Mouse (Mus musculus) liver, embryonic 16.5 days (tissue): ENCODE data around the gene Maged1. TPM values are rescaled to one million over a fixed set of nuclear protein-coding genes. Genes with fewer than 3 reads are reported as not detected.
"Not testable (repeated sequence)": the region's sequence is repeated elsewhere in the genome, so short reads cannot be mapped to it uniquely, and the experiment has no call there.

Experiments
- ATAC-seq: fragments of 200-750 bp; cut with Nextera tagmentation; 2 replicates; pipeline ENCODE4 v1.8.0; 2017; ENCODE audit warnings: low read depth, mild to moderate bottlenecking, moderate number of reproducible peaks, moderate library complexity
- H3K27ac ChIP-seq: fragments of 300-500 bp; sonication (generic); 2 replicates; pipeline ENCODE4 v1.5.1; 2014; ENCODE audit warnings: mild to moderate bottlenecking, low read length
- H3K27me3 ChIP-seq: fragments of 300-500 bp; sonication (generic); 2 replicates; pipeline ENCODE4 v1.6.1; 2014; ENCODE audit warnings: low read depth, low read length, mixed read lengths; ENCODE audit not compliant: control insufficient read depth, insufficient read depth
- H3K36me3 ChIP-seq: fragments of 300-500 bp; sonication (generic); 2 replicates; pipeline ENCODE4 v1.6.1; 2014; ENCODE audit warnings: mild to moderate bottlenecking; ENCODE audit not compliant: control insufficient read depth, insufficient read depth
- H3K4me1 ChIP-seq: fragments of 300-500 bp; sonication (generic); 2 replicates; pipeline ENCODE4 v1.6.1; 2014; ENCODE audit warnings: low read depth, low read length, mixed read lengths; ENCODE audit not compliant: control insufficient read depth
- H3K4me2 ChIP-seq: fragments of 300-500 bp; sonication (generic); 2 replicates; pipeline ENCODE4 v1.6.1; 2014; ENCODE audit warnings: low read depth, low read length, mixed read lengths
- H3K4me3 ChIP-seq: fragments of 300-500 bp; sonication (generic); 2 replicates; pipeline ENCODE4 v1.5.1; 2014; ENCODE audit warnings: low read depth, mild to moderate bottlenecking, low read length
- H3K9ac ChIP-seq: fragments of 300-500 bp; sonication (generic); 2 replicates; pipeline ENCODE4 v1.6.1; 2014; ENCODE audit warnings: low read depth, low read length
- H3K9me3 ChIP-seq: fragments of 300-500 bp; sonication (generic); replicated peaks from 2 replicates; pipeline ENCODE4 v1.6.1; 2016; ENCODE audit warnings: low read length; ENCODE audit not compliant: control insufficient read depth
- WGBS: fragments of 180-500 bp; shearing (Covaris S2); extraction: QIAGEN DNeasy Blood & Tissue Kit; methylation state at CpG from one replicate; pipeline ENCODE4 v1.1.7; 2014; ENCODE audit not compliant: insufficient replicate concordance; 5-methylcytosine and 5-hydroxymethylcytosine counted together
- polyA plus RNA-seq: library from polyadenylated mRNA; unstranded; fragments of >200 nt; fragmentation: Nextera tagmentation; extraction: Ambion mirVana; gene quantifications from 2 replicates; pipeline ENCODE4 v1.2.1, GENCODE M21; 2015

Gene Maged1
- polyA plus RNA-seq, 1 experiment from 2014 or later = 84.6 TPM

DNA sequence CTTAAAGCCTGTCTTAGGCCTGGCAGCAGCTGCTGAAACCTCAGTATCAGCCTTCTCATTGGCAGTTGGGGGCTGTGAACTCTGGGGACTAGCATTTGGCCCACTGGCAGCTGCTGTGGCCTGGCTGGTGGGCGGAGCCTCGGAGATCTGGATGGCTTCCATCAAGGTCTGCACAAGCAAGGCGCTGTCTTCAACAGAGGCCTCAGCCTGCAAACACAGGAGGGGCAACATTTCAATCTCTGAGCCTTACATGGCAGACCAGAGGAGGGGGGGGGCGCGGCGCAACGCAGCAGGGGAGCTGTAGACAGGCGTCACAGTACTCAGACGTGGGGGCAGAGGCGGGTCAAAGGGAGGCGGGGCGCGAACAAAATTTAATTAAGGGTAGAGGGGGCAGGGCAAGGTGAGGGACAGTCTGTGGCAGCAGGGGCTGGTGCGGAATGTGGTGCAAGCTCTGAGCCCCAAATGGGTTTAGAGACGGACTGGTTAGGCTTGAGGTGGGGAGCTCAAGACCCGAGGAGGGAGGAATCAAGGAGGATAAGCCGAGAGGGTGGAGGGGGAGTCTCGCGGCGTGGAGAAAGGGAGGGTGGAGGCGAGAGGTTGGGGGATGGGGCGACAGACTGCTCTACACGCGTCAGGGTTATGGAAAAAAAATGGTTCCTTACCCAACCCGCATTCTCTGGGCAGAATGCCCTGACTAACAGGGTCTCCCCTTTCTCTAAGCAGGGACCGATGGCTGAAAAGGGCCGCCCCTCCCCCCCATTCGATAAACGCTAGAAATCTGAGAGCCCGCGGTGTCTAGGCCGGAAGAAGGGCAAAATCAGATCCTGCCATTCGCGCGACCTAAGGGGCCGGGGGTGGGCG, 1.4 kb downstream of the Maged1 start:
- H3K9ac ChIP-seq = peak overlapping the region; percentile 37
- H3K27ac ChIP-seq = no peak overlapping the region

DNA sequence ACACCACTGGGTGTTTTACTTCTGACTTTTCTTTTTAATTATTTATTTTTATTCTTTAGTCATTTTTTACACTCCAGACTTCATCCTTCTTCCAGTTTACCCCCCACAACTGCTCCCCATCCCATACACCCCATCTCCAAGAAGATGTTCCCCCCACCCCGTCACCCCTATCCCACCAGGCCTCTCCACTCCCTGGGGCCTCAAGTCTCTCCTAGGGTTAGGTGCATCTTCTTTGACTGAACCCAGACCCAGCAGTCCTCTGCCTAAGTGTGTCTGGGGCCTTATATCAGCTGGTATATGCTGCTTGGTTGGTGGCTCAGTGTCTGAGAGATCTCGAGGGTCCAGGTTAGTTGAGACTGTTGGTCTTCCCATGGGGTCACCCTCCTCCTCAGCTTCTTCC, 7.6 kb downstream of the Maged1 start:
- ATAC-seq = no peak
- H3K4me3 ChIP-seq = no peak overlapping the region
- H3K27me3 ChIP-seq = no peaks in the 10 kb centered on the region
- no peaks in the 10 kb centered on the region for H3K36me3 ChIP-seq
- no peak overlapping the region for H3K9ac ChIP-seq
- WGBS = 69% methylated on average over 2 of the region's 2 CpGs
- peaks cover 2% of the 10 kb centered on the region; the same call in 1 of the 2 replicates for H3K4me1 ChIP-seq
- no peak overlapping the region for H3K4me2 ChIP-seq
- no peaks in the 10 kb centered on the region for H3K9me3 ChIP-seq
- no peak overlapping the region for H3K27ac ChIP-seq

More for the DNA sequence above, 1.4 kb downstream of the Maged1 start:
- Histone ChIP-seq H3K4me2 (peak overlapping the region; percentile 64), H3K9me3 (no peaks in the 10 kb centered on the region), H3K4me1 (no peaks in the 10 kb centered on the region; the same call in 1 of the 2 replicates), H3K36me3 (no peaks in the 10 kb centered on the region), H3K4me3 (peak overlapping the region; percentile 64), H3K27me3 (peaks cover 33% of the 10 kb centered on the region)
- ATAC-seq = no peak
- 23% methylated on average over 37 of the region's 37 CpGs for WGBS

DNA sequence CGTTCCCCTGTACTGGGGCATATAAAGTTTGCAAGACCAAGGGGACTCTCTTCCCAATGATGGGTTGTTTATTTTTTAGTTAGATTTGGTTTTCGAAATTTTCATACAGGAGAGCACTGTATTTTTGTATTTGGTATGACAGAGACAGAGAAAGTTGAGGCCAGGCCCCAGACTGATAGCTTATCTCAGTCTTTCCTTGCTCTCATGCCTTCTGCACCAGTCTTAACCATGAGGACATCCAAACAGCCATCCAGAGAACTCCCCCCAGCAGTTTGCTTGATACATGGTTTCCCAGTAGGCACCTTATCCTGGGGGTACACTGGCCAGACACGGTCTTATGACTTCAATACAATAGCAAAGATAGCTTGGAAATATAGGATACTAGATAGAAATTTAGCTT, 11.6 kb downstream of the Maged1 start:
- Histone ChIP-seq H3K9ac (no peak overlapping the region), H3K4me3 (no peak overlapping the region), H3K9me3 (no peaks in the 10 kb centered on the region), H3K4me1 (peaks cover 2% of the 10 kb centered on the region; the same call in 1 of the 2 replicates), H3K27me3 (no peaks in the 10 kb centered on the region), H3K4me2 (no peak overlapping the region), H3K27ac (no peak overlapping the region), H3K36me3 (no peaks in the 10 kb centered on the region)
- WGBS = 48% methylated on average over 3 of the region's 3 CpGs
- ATAC-seq = peak; percentile 88

DNA sequence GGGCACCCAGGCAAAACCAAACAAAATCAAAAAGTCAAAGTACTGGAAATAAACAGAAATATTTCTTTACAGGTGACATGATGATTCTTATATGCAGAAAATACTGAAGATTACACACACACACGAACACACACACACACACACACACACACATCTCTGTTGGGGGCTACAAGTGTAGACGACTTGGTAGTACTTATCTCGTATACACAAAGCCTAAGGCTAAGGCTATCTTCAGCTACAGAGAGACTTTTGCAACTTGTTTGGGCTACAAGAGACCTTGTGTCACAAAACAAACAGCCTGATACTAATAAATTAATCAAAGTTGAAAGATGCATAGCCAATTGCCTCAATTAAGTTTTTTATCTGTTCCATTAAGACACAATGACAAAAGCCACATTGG, 19.8 kb downstream of the Maged1 start:
- ATAC-seq = peak; percentile 58; the same call in 1 of the 2 replicates
- no peaks in the 10 kb centered on the region for H3K4me1 ChIP-seq
- no peak overlapping the region for H3K4me3 ChIP-seq
- WGBS = 45% methylated on average over 3 of the region's 3 CpGs
- H3K9me3 ChIP-seq = no peaks in the 10 kb centered on the region
- H3K9ac ChIP-seq = no peak overlapping the region
- no peak overlapping the region for H3K4me2 ChIP-seq
- H3K36me3 ChIP-seq = no peaks in the 10 kb centered on the region
- H3K27me3 ChIP-seq = no peaks in the 10 kb centered on the region; the same call in 1 of the 2 replicates
- no peak overlapping the region for H3K27ac ChIP-seq

DNA sequence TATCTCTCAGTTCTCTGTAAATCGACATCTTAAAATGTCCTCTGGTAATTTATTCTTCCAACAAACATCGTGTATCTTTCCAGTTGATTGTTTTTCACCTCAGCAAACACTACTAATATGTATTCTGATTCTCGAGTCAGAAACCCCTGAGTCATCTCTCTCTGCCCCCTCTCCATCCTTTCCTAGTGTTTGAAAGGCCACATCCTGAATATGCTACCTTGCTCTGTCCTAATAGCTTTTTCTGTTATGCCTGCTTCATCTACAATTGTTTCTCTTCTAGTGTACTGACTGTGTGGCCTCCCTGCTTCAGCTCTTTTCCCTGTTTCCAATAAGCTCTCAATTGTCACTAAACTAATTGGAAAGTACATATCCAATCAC, 33.5 kb downstream of the Maged1 start:
- no peak overlapping the region for H3K27ac ChIP-seq
- no peaks in the 10 kb centered on the region for H3K4me1 ChIP-seq
- no peak for ATAC-seq
- no peaks in the 10 kb centered on the region for H3K9me3 ChIP-seq
- H3K4me2 ChIP-seq = no peak overlapping the region
- H3K36me3 ChIP-seq = no peaks in the 10 kb centered on the region
- no peak overlapping the region for H3K9ac ChIP-seq
- 38% methylated on average over 3 of the region's 3 CpGs for WGBS
- H3K4me3 ChIP-seq = no peak overlapping the region
- peaks cover 4% of the 10 kb centered on the region; the same call in 1 of the 2 replicates for H3K27me3 ChIP-seq

DNA sequence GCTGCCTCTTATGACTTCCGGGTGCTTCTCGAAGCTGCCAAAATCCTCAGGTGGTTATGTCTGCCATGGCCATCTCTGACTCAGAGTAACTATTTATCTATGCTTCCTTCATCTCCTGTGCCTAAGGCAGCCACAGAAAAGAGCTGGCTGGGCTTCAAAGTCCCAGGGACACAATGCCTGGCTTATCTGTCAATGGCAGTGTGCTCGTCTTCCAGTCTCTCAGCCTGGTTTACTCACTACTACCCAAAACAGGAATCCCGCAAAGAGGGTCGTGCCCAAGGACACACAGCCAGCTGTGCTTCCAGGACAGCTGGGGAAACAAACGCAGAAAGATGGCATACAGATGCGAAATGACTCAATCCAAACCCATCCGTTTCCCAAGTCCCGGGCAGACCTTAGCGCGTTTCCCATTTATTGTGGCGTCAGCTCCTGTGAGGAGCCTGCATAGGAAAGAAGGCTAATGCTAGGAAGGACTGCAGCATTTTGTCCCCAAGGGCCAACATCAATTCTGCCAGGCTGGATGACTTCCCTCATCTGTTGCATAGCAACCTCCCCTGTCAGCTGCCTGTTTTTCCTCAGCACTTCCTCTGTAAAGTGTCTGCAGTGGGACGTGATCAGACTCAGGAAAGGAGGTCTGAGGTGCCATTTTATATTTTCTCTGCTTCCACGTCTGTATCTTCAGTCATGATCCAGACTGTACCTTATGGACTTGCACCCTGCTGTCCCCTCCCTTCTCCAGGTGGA, 34.1 kb downstream of the Maged1 start:
- H3K27ac ChIP-seq, H3K9me3 ChIP-seq, H3K4me1 ChIP-seq, H3K4me3 ChIP-seq, H3K27me3 ChIP-seq, H3K9ac ChIP-seq, H3K36me3 ChIP-seq, H3K4me2 ChIP-seq, ATAC-seq: not testable (repeated sequence)
- 31% methylated on average over 6 of the region's 14 CpGs for WGBS

DNA sequence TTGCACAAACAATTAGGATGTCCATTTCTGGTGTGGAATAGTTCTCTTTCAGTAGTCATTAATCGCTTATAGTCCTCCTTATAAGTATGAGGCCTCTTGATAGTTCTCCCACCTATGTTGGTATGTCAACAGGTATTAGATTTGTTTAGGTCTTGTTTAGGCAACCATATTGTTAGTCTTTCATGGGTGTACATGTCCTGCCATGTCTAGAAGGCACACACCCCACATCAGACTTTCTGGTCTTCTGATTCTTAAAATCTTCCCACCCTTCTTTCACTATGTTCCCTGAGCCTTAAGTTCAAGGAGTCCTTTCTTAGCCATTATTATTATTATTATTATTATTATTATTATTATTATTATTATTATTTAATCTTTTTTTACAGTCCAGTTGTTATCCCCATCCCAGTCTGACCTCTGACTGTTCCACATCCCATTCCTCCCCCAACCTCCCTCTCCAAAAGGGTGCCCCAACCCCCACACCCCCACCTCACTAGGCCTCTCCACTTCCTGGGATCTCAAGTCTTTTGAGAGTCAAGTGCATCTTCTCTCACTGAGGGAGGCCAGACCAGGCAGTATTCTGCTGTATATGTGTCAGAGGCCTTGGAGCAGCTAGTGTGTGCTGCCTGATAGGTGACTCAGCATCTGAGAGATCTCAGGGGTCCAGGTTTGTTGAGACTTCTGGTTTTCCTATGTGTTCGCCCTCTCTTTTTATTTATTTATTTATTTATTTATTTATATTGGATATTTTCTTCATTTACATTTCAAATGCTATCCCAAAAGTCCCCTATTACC, 55.7 kb downstream of the Maged1 start:
- Histone ChIP-seq H3K36me3 (no peaks in the 10 kb centered on the region), H3K9me3 (no peaks in the 10 kb centered on the region), H3K27me3 (peaks cover 3% of the 10 kb centered on the region; the same call in 1 of the 2 replicates), H3K4me2 (0 out of 2 replicates have a peak overlapping the region, but pooled peaks have one; percentile 24), H3K9ac (0 out of 2 replicates have a peak overlapping the region, but pooled peaks have one; percentile 16), H3K4me1 (no peaks in the 10 kb centered on the region), H3K4me3 (no peak overlapping the region), H3K27ac (peak overlapping the region; percentile 77)
- peak; percentile 100 for ATAC-seq
- 45% methylated on average over 2 of the region's 2 CpGs for whole genome bisulfite sequencing
